Mouse (Mus musculus): ENCODE results near the gene Phldb2. TPM values are rescaled to one million over a fixed set of nuclear protein-coding genes. Genes with fewer than 3 reads are reported as not detected.

Phldb2 gene
- total and polyA plus RNA-seq, 3 experiments = 0.04 TPM; not detected in 2

DNA sequence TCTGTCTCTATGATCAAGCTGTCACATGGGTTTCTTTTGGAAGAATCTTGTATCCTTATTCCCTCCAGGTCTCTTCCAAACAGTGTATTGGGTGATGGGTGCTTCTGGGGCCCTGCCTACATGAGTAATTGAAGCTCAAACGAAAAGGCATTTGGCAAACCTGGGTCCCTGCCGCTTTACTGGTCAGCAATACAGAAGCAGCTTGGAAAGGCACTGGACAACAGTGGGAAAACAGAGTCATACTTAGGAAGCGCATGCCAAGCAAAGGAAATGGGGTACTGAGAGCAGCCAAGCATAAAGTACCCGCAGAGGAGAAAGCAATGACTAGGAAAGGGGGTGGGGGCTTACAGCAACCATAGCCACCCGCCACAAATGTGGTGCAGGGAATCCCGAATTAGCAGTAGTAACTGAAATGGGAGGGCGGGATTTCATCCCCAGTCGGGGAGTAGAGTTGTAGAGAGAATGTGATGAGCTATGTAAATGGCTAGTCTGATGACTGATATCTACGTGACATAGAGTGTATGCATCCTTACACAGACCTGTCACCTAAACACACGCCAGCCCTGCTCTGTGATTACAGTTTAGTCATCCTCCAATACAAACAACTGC, 233.3 kb downstream of the Phldb2 start:
- TF ChIP-seq MAFK (IDR thresholded peaks at IDR 0.05; ENCODE audit: insufficient replicate concordance, low read length) (no peak), USF2 (conservative IDR thresholded peaks at IDR 0.05; ENCODE audit: low read depth, low read length) (no peak), MXI1 (IDR thresholded peaks at IDR 0.05; ENCODE audit: low read depth, low read length) (no peak), POLR2AphosphoS2 (IDR thresholded peaks at IDR 0.05; ENCODE audit: low read depth, low read length) (no peak), UBTF (IDR thresholded peaks at IDR 0.05; ENCODE audit: low read depth, low read length) (no peak), ZC3H11A (IDR thresholded peaks at IDR 0.05; ENCODE audit: low read depth, low read length) (no peak)
- H3K4me2 ChIP-seq (ENCODE audit: insufficient read depth, low read depth, poor library complexity, severe bottlenecking) = no peak overlapping the region
- H3K36me3 ChIP-seq (replicated peaks in 1 of 2; ENCODE audit: control insufficient read depth in 1 of 2, insufficient read depth in 1 of 2, low read length in 1 of 2) = peaks cover 3 to 74% of the 10 kb centered on the region in 2 experiments
- in situ Hi-C loops (cut with MboI; ENCODE audit: low pct_ligation_motif_present, low pct_unique_long_range_greater_than_20kb, low sequenced_read_pairs) (no loop called here), dilution Hi-C loops (cut with MboI; ENCODE audit: extremely low pct_ligation_motif_present, extremely low pct_unique_long_range_greater_than_20kb, low sequenced_read_pairs) (no loop called here)
- no peaks in the 10 kb centered on the region for H3K27me3 ChIP-seq (replicated peaks)
- H3K27ac ChIP-seq (ENCODE audit: insufficient read depth, low read depth) = no peak overlapping the region
- H3K79me2 ChIP-seq (replicated peaks; ENCODE audit: control insufficient read depth, extremely low read depth, insufficient read depth, poor library complexity, severe bottlenecking) = no peaks in the 10 kb centered on the region
- H3K9me3 ChIP-seq (replicated peaks; ENCODE audit: low read length) = no peaks in the 10 kb centered on the region
- DNase-seq (ENCODE audit: extremely low read depth) = no peak
- H3K9ac ChIP-seq (ENCODE audit: insufficient read depth, low read depth) = no peak overlapping the region
- H3K4me1 ChIP-seq (ENCODE audit: control insufficient read depth in 1 of 2, insufficient read depth in 2 of 2) = no peaks in the 10 kb centered on the region
- H3K4me3 ChIP-seq (replicated peaks in 1 of 3; ENCODE audit: low read depth in 2 of 3, low read length in 2 of 3, poor library complexity in 1 of 3) = no peak overlapping the region

GRCm38 (mm10) chr16:45718296-45718695, 235.1 kb downstream of the Phldb2 start:
- Histone ChIP-seq H3K79me2 (replicated peaks; ENCODE audit: control insufficient read depth, extremely low read depth, insufficient read depth, poor library complexity, severe bottlenecking) (no peaks in the 10 kb centered on the region), H3K4me2 (ENCODE audit: insufficient read depth, low read depth, poor library complexity, severe bottlenecking) (no peak overlapping the region), H3K4me1 (ENCODE audit: control insufficient read depth in 1 of 2, insufficient read depth in 2 of 2) (peaks cover 0 to 6% of the 10 kb centered on the region in 2 experiments; a peak in 1 of 4 replicates), H3K27me3 (replicated peaks) (no peaks in the 10 kb centered on the region), H3K9ac (ENCODE audit: insufficient read depth, low read depth) (no peak overlapping the region), H3K36me3 (replicated peaks in 1 of 2; ENCODE audit: control insufficient read depth in 1 of 2, insufficient read depth in 1 of 2, low read length in 1 of 2) (peaks cover 3 to 66% of the 10 kb centered on the region in 2 experiments), H3K27ac (ENCODE audit: insufficient read depth, low read depth) (no peak overlapping the region), H3K4me3 (replicated peaks in 1 of 3; ENCODE audit: low read depth in 2 of 3, low read length in 2 of 3, poor library complexity in 1 of 3) (no peak overlapping the region), H3K9me3 (replicated peaks; ENCODE audit: low read length) (no peaks in the 10 kb centered on the region)
- TF ChIP-seq JUND (conservative IDR thresholded peaks at IDR 0.05; ENCODE audit: low read depth, low read length) (no peak), POLR2A (IDR thresholded peaks at IDR 0.05; ENCODE audit: low read depth, low read length) (no peak), MAZ (IDR thresholded peaks at IDR 0.05; ENCODE audit: low read depth, low read length) (no peak), NRF1 (IDR thresholded peaks at IDR 0.05; ENCODE audit: low read depth, low read length) (no peak), RAD21 (IDR thresholded peaks at IDR 0.05; ENCODE audit: low read depth, low read length) (no peak), CTCF (conservative IDR thresholded peaks at IDR 0.05 in 1 of 2, IDR thresholded peaks at IDR 0.05 in 1 of 2; ENCODE audit: low read depth in 2 of 2, low read length in 2 of 2) (no peak), MEF2A (IDR thresholded peaks at IDR 0.05; ENCODE audit: borderline replicate concordance, low read depth, low read length) (no peak), RCOR1 (conservative IDR thresholded peaks at IDR 0.05; ENCODE audit: low read depth, low read length) (no peak), JUN (IDR thresholded peaks at IDR 0.05; ENCODE audit: insufficient read depth, low read depth, low read length) (no peak), USF2 (conservative IDR thresholded peaks at IDR 0.05; ENCODE audit: low read depth, low read length) (no peak), SIN3A (IDR thresholded peaks at IDR 0.05; ENCODE audit: low read length) (no peak), HCFC1 (IDR thresholded peaks at IDR 0.05; ENCODE audit: low read depth, low read length) (no peak), SMC3 (IDR thresholded peaks at IDR 0.05; ENCODE audit: low read depth, low read length) (no peak), IRF4 (IDR thresholded peaks at IDR 0.05; ENCODE audit: low read depth, low read length) (no peak), ZNF384 (IDR thresholded peaks at IDR 0.05; ENCODE audit: low read depth, low read length) (no peak), ZKSCAN1 (IDR thresholded peaks at IDR 0.05; ENCODE audit: borderline replicate concordance, low read depth, low read length) (no peak), ZC3H11A (IDR thresholded peaks at IDR 0.05; ENCODE audit: low read depth, low read length) (no peak), TCF12 (IDR thresholded peaks at IDR 0.05; ENCODE audit: low read depth, low read length) (no peak), ELF1 (IDR thresholded peaks at IDR 0.05; ENCODE audit: low read depth, low read length) (no peak), EP300 (IDR thresholded peaks at IDR 0.05; ENCODE audit: low read length) (no peak)
- in situ Hi-C loops (cut with MboI; ENCODE audit: low pct_ligation_motif_present, low pct_unique_long_range_greater_than_20kb, low sequenced_read_pairs) (no loop called here), dilution Hi-C loops (cut with MboI; ENCODE audit: extremely low pct_ligation_motif_present, extremely low pct_unique_long_range_greater_than_20kb, low sequenced_read_pairs) (no loop called here)
- no peak for DNase-seq (ENCODE audit: extremely low read depth)
